ENCODE assay signal across 9 mouse cellular contexts in genomic region chr19:43623913-43624312, GRCm38 (mm10). TPM values are rescaled to one million over a fixed set of nuclear protein-coding genes. Genes with fewer than 3 reads are reported as not detected.
A peak's percentile ranks its signal among the peaks of the same experiment; 100 is the strongest.
DNase-seq lines count a peak whose midpoint lies in the region; ATAC-seq and TF ChIP-seq lines count a peak whose summit lies in the region.
"Had no signal": no experiment of that assay in that cellular context is flagged by ENCODE, and none has a peak within 500 bp of the region (broad histone marks: within the 10 kb centered on the region; RNA-seq: fewer than 3 reads in every experiment).

No protein-coding gene starts in this region.

- TF ChIP-seq CTCF in embryonic fibroblast, embryonic 13.5 days (IDR thresholded peaks at IDR 0.05; ENCODE audit: borderline replicate concordance, insufficient read depth, low read length), result peak; percentile 77
- TF ChIP-seq CTCF in lung, adult 2 months (IDR thresholded peaks at IDR 0.05; ENCODE audit: insufficient read depth, low read length), result peak; percentile 90

- H3K9ac ChIP-seq in stomach, embryonic 16.5 days (ENCODE audit: low read length), result no peak overlapping the region
- H3K9ac ChIP-seq: limb, embryonic 15.5 days had no signal

- H3K4me2 ChIP-seq in stomach, embryonic 16.5 days (ENCODE audit: low read depth, low read length), result no peak overlapping the region
- H3K4me2 ChIP-seq: limb, embryonic 15.5 days had no signal

- intact Hi-C loops in heart, postnatal 14 days (cut with DNase I), result loop anchor here (10.0 kb wide), 1 partner anchor 129 kb away; no protein-coding TSS in a partner anchor

- no peaks in the 10 kb centered on the region for H3K36me3 ChIP-seq in stomach, embryonic 16.5 days (ENCODE audit: control insufficient read depth, insufficient read depth, low read length)
- H3K36me3 ChIP-seq: limb, embryonic 15.5 days had no signal

- peaks cover 55% of the 10 kb centered on the region for H3K27me3 ChIP-seq in stomach, embryonic 16.5 days (ENCODE audit: control insufficient read depth, insufficient read depth, low read length)

- no peak overlapping the region for H3K27ac ChIP-seq in embryonic fibroblast, embryonic 13.5 days (ENCODE audit: insufficient read depth, low read length)
- H3K27ac ChIP-seq in stomach, embryonic 16.5 days (ENCODE audit: low read length), result no peak overlapping the region
- H3K27ac ChIP-seq: limb, embryonic 15.5 days had no signal

- peak; percentile 90 for DNase-seq in heart, adult 11 months
- no peak for DNase-seq in heart, postnatal 14 days
- DNase-seq in 3134 (ENCODE audit: extremely low read depth, insufficient read length, low spot score) (peak; percentile 59), NIH3T3 (ENCODE audit: low read depth) (peak; percentile 91)
- peak; percentile 34 for DNase-seq in lung, adult 2 months
- DNase-seq in urinary bladder, adult 2 months (ENCODE audit: low spot score), result no peak

- H3K4me3 ChIP-seq in embryonic fibroblast, embryonic 13.5 days (ENCODE audit: insufficient read depth, low read length), result no peak overlapping the region
- H3K4me3 ChIP-seq in lung, adult 2 months (replicated peaks; ENCODE audit: extremely low read depth, low read depth, low read length), result no peak overlapping the region
- H3K4me3 ChIP-seq in stomach, embryonic 16.5 days (replicated peaks; ENCODE audit: low read length), result no peak overlapping the region
- H3K4me3 ChIP-seq: limb, embryonic 15.5 days had no signal

- H3K9me3 ChIP-seq in stomach, embryonic 16.5 days (replicated peaks; ENCODE audit: control insufficient read depth, low read length), result no peaks in the 10 kb centered on the region
- H3K9me3 ChIP-seq: limb, embryonic 15.5 days had no signal

- no peaks in the 10 kb centered on the region for H3K4me1 ChIP-seq in embryonic fibroblast, embryonic 13.5 days (ENCODE audit: control insufficient read depth, insufficient read depth, low read length)
- H3K4me1 ChIP-seq in lung, adult 2 months (ENCODE audit: control insufficient read depth, insufficient read depth, low read length), result no peaks in the 10 kb centered on the region
- no peaks in the 10 kb centered on the region for H3K4me1 ChIP-seq in stomach, embryonic 16.5 days (ENCODE audit: control insufficient read depth, insufficient read depth, low read length)
- H3K4me1 ChIP-seq: limb, embryonic 15.5 days had no signal

- WGBS in lung, adult 2 months, result 39% methylated on average over 4 of the region's 4 CpGs
- WGBS in stomach, embryonic 16.5 days, result 45% methylated on average over 4 of the region's 4 CpGs

- no peak for TF ChIP-seq POLR2A in embryonic fibroblast, embryonic 13.5 days (IDR thresholded peaks at IDR 0.05; ENCODE audit: low read depth, low read length)
- TF ChIP-seq POLR2A in lung, adult 2 months (IDR thresholded peaks at IDR 0.05; ENCODE audit: borderline replicate concordance, extremely low read depth, low read depth, low read length), result no peak

- ATAC-seq in stomach, embryonic 16.5 days (ENCODE audit: insufficient read depth, low FRiP score), result peak; percentile 74; the same call in 1 of the 2 replicates

RNA-seq across cellular contexts. Expression of gene Nkx2-3, which starts 11.8 kb away (rescaled TPM):
- total RNA-seq in heart, postnatal 14 days (2021), result not detected
- polyA plus RNA-seq in embryonic fibroblast, embryonic 13.5 days (2011; ENCODE audit: insufficient read length, low read depth, missing spikeins), result not detected in 2 replicates
- 0.05 TPM in 1 of 2 replicates, not detected in the other for polyA plus RNA-seq in lung, adult 2 months (2012; rRNA removed)
- 7.2 and 11.1 TPM in 2 replicates for polyA plus RNA-seq in stomach, embryonic 16.5 days (2015; fragmentation: Nextera tagmentation; extraction: Ambion mirVana)
- not detected in 2 replicates for polyA plus RNA-seq in urinary bladder, adult 2 months (2012; rRNA removed)
- polyA plus RNA-seq: limb, embryonic 15.5 days had no signal

RNA-seq across cellular contexts. Expression of gene Slc25a28, which starts 50.8 kb away (rescaled TPM):
- total RNA-seq in heart, postnatal 14 days (2021), result 10 to 100 TPM; 21.6 to 25.4 TPM
- polyA plus RNA-seq in embryonic fibroblast, embryonic 13.5 days (2011; ENCODE audit: insufficient read length, low read depth, missing spikeins), result 16.0 and 16.5 TPM in 2 replicates
- polyA plus RNA-seq in lung, adult 2 months (2012; rRNA removed), result 62.9 and 74.4 TPM in 2 replicates
- 11.2 and 13.1 TPM in 2 replicates for polyA plus RNA-seq in stomach, embryonic 16.5 days (2015; fragmentation: Nextera tagmentation; extraction: Ambion mirVana)
- 53.4 and 55.9 TPM in 2 replicates for polyA plus RNA-seq in urinary bladder, adult 2 months (2012; rRNA removed)

Comparison
In these comparisons a context has a peak if more than half of its experiments do, and no peak if none do; other contexts are left out.
1. DNase-seq: peak in heart, adult 11 months (single experiment), 3134 (single experiment), NIH3T3 (single experiment) and lung, adult 2 months (single experiment); none in heart, postnatal 14 days (0 of 2) and urinary bladder, adult 2 months (single experiment).